Mouse (Mus musculus) cortical plate, adult 2 months (tissue): ENCODE results near the gene Epor. TPM values are rescaled to one million over a fixed set of nuclear protein-coding genes. Genes with fewer than 3 reads are reported as not detected.

ENCODE experiments used
- H3K27ac ChIP-seq: fragments of 200-500 bp; 2 replicates; pipeline ENCODE4 v1.5.1; 2012; ENCODE audit warnings: low read length, control low read depth, inconsistent platforms; ENCODE audit not compliant: insufficient read depth
- H3K4me1 ChIP-seq: fragments of 200-500 bp; 2 replicates; pipeline ENCODE4 v1.6.1; 2011; ENCODE audit warnings: low read length; ENCODE audit not compliant: control insufficient read depth, insufficient read depth
- H3K4me3 ChIP-seq: fragments of 200-500 bp; 2 replicates; pipeline ENCODE4 v1.5.1; 2011; ENCODE audit warnings: mild to moderate bottlenecking, low read length, control low read depth; ENCODE audit not compliant: insufficient read depth
- CTCF ChIP-seq: fragments of 200-500 bp; IDR thresholded peaks from 2 replicates; pipeline ENCODE4 v1.5.1; 2011; ENCODE audit warnings: mild to moderate bottlenecking, control low read depth, low read length; ENCODE audit not compliant: insufficient read depth; ENCODE audit errors: extremely low read depth
- POLR2A ChIP-seq: fragments of 200-500 bp; IDR thresholded peaks from 2 replicates; pipeline ENCODE4 v1.6.1; 2011; ENCODE audit warnings: mild to moderate bottlenecking, low read length, control low read depth; ENCODE audit not compliant: insufficient read depth; ENCODE audit errors: extremely low read depth
- polyA plus RNA-seq: library from polyadenylated mRNA; depleted of rRNA; stranded (reverse); fragments of >200 nt; gene quantifications from 2 replicates; pipeline ENCODE4 v1.2.3, GENCODE M21; 2012

Gene Epor
- polyA plus RNA-seq, 1 experiment, result 15.3 TPM

GRCm38 (mm10) chr9:21927208-21927753 lies 36.0 kb downstream of the Epor start, which contains the start of the genes Ccdc159 and Tmem205:
Gene Ccdc159, plus strand, starts transcription at chr9:21927471.
Gene Tmem205, minus strand, starts transcription at chr9:21927556.
- Histone ChIP-seq H3K27ac (no peak within 1 kb of the TSS), H3K4me3 (peak within 1 kb of the TSS; percentile 31), H3K4me1 (no peaks in the 10 kb centered on the region; the same call in 1 of the 2 replicates)
- TF ChIP-seq CTCF, result no peak
- peak; percentile 94 for TF ChIP-seq POLR2A

- no peaks in the 10 kb centered on the region; the same call in 1 of the 2 replicates for H3K4me1 ChIP-seq
- TF ChIP-seq POLR2A (no peak), CTCF (no peak)
- no peak overlapping the region for H3K27ac ChIP-seq
- peak overlapping the region; percentile 31 for H3K4me3 ChIP-seq
Observed at GRCm38 (mm10) chr9:21926784-21927183, 36.5 kb downstream of the Epor start.

- Histone ChIP-seq H3K4me3 (peak overlapping the region; percentile 31), H3K4me1 (no peaks in the 10 kb centered on the region; the same call in 1 of the 2 replicates), H3K27ac (no peak overlapping the region)
- TF ChIP-seq POLR2A (no peak), CTCF (no peak)
Observed at GRCm38 (mm10) chr9:21926155-21926554, 37.2 kb downstream of the Epor start.

- no peak for TF ChIP-seq CTCF
- no peak for TF ChIP-seq POLR2A
- H3K4me1 ChIP-seq, result no peaks in the 10 kb centered on the region; the same call in 1 of the 2 replicates
- H3K4me3 ChIP-seq, result no peak overlapping the region
- H3K27ac ChIP-seq, result no peak overlapping the region
Observed at GRCm38 (mm10) chr9:21925506-21925905, 37.8 kb downstream of the Epor start.

GRCm38 (mm10) chr9:21925034-21925433 lies 38.3 kb downstream of the Epor start:
- H3K4me1 ChIP-seq, result no peaks in the 10 kb centered on the region; the same call in 1 of the 2 replicates
- no peak overlapping the region for H3K27ac ChIP-seq
- no peak overlapping the region for H3K4me3 ChIP-seq
- TF ChIP-seq POLR2A (no peak), CTCF (no peak)

GRCm38 (mm10) chr9:21924099-21924493 lies 39.2 kb downstream of the Epor start:
- TF ChIP-seq POLR2A, result no peak
- no peak for TF ChIP-seq CTCF
- H3K4me1 ChIP-seq, result no peaks in the 10 kb centered on the region; the same call in 1 of the 2 replicates
- no peak overlapping the region for H3K27ac ChIP-seq
- H3K4me3 ChIP-seq, result no peak overlapping the region

- Histone ChIP-seq H3K4me1 (no peaks in the 10 kb centered on the region; the same call in 1 of the 2 replicates), H3K27ac (no peak overlapping the region), H3K4me3 (no peak overlapping the region)
- TF ChIP-seq CTCF, result no peak
- no peak for TF ChIP-seq POLR2A
Observed at GRCm38 (mm10) chr9:21923490-21924098, 39.7 kb downstream of the Epor start.

GRCm38 (mm10) chr9:21923036-21923435 lies 40.3 kb downstream of the Epor start:
- H3K27ac ChIP-seq, result no peak overlapping the region
- no peaks in the 10 kb centered on the region; the same call in 1 of the 2 replicates for H3K4me1 ChIP-seq
- TF ChIP-seq CTCF, result no peak
- TF ChIP-seq POLR2A, result no peak
- H3K4me3 ChIP-seq, result no peak overlapping the region

- H3K27ac ChIP-seq, result peak overlapping the region; percentile 32; the same call in 1 of the 2 replicates
- no peak for TF ChIP-seq CTCF
- TF ChIP-seq POLR2A, result no peak
- peak overlapping the region; percentile 74; the same call in 1 of the 2 replicates for H3K4me3 ChIP-seq
- H3K4me1 ChIP-seq, result no peaks in the 10 kb centered on the region; the same call in 1 of the 2 replicates
Observed at GRCm38 (mm10) chr9:21918692-21919384, 44.5 kb downstream of the Epor start.
